Mouse (Mus musculus) liver, embryonic 11.5 days (tissue): ENCODE results near the gene Hbs1l. TPM values are rescaled to one million over a fixed set of nuclear protein-coding genes. Genes with fewer than 3 reads are reported as not detected.
A peak's percentile ranks its signal among the peaks of the same experiment; 100 is the strongest.

Experiments used
- ATAC-seq: fragments of 200-750 bp; cut with Nextera tagmentation; replicated peaks from 2 replicates; pipeline ENCODE4 v1.8.0; 2017; ENCODE audit warnings: moderate number of reproducible peaks, mild to moderate bottlenecking, moderate TSS enrichment, moderate library complexity; ENCODE audit not compliant: low FRiP score
- DNase-seq: peaks from one replicate; pipeline ENCODE4 v3.0.0-alpha.2; 2017; ENCODE audit warnings: low spot score
- H3K27ac ChIP-seq: fragments of 300-500 bp; sonication (generic); 2 replicates; pipeline ENCODE4 v1.5.1; 2014; ENCODE audit warnings: mild to moderate bottlenecking, low read depth, low read length, control low read depth
- H3K27me3 ChIP-seq: fragments of 300-500 bp; sonication (generic); replicated peaks from 2 replicates; pipeline ENCODE4 v1.6.1; 2014; ENCODE audit warnings: low read length, mixed read lengths; ENCODE audit not compliant: control insufficient read depth, insufficient read depth
- H3K36me3 ChIP-seq: fragments of 300-500 bp; sonication (generic); 2 replicates; pipeline ENCODE4 v1.6.1; 2014; ENCODE audit warnings: mild to moderate bottlenecking, low read length, moderate library complexity, mixed read lengths; ENCODE audit not compliant: control insufficient read depth, insufficient read depth
- H3K4me1 ChIP-seq: fragments of 300-500 bp; sonication (generic); replicated peaks from 2 replicates; pipeline ENCODE4 v1.6.1; 2014; ENCODE audit warnings: low read length, mixed read lengths; ENCODE audit not compliant: control insufficient read depth, insufficient read depth
- H3K4me2 ChIP-seq: fragments of 300-500 bp; sonication (generic); 2 replicates; pipeline ENCODE4 v1.6.1; 2014; ENCODE audit warnings: mild to moderate bottlenecking, control low read depth, moderate library complexity
- H3K4me3 ChIP-seq: fragments of 300-500 bp; sonication (generic); 2 replicates; pipeline ENCODE4 v1.5.1; 2014; ENCODE audit warnings: low read depth, low read length, control low read depth
- H3K9ac ChIP-seq: fragments of 300-500 bp; sonication (generic); 2 replicates; pipeline ENCODE4 v1.6.1; 2014; ENCODE audit warnings: low read depth, low read length, control low read depth
- H3K9me3 ChIP-seq: fragments of 300-500 bp; sonication (generic); 2 replicates; pipeline ENCODE4 v1.6.1; 2016; ENCODE audit warnings: low read length, inconsistent platforms, mixed read lengths; ENCODE audit not compliant: control insufficient read depth
- WGBS: fragments of 180-500 bp; shearing (Covaris S2); extraction: QIAGEN DNeasy Blood & Tissue Kit; methylation state at CpG from one replicate; pipeline ENCODE4 v1.1.7; 2014; 5-methylcytosine and 5-hydroxymethylcytosine counted together
- polyA plus RNA-seq: library from polyadenylated mRNA; unstranded; fragments of >200 nt; fragmentation: Nextera tagmentation; extraction: Ambion mirVana; gene quantifications from 2 replicates; pipeline ENCODE4 v1.2.1, GENCODE M21; 2014

Hbs1l gene
- 107 and 127 TPM in 2 replicates for polyA plus RNA-seq

- peak within 1 kb of the TSS; percentile 43 for H3K27ac ChIP-seq
- no peaks in the 10 kb centered on the region for H3K9me3 ChIP-seq
- WGBS, result under 1% methylated on average over 74 of the region's 81 CpGs
- peak; percentile 98 for ATAC-seq
- DNase-seq, result peak; percentile 90
- peaks cover 16% of the 10 kb centered on the region for H3K36me3 ChIP-seq
- peak within 1 kb of the TSS; percentile 83 for H3K4me2 ChIP-seq
- no peaks in the 10 kb centered on the region for H3K27me3 ChIP-seq
- H3K9ac ChIP-seq, result peak within 1 kb of the TSS; percentile 94
- H3K4me1 ChIP-seq, result peaks cover 7% of the 10 kb centered on the region
- peak within 1 kb of the TSS; percentile 95 for H3K4me3 ChIP-seq
These were observed at the start of gene Hbs1l for GRCm38 (mm10) chr10:21295759-21296621. Hbs1l (plus strand) TSS chr10:21295979.

- Histone ChIP-seq H3K27ac (no peak overlapping the region), H3K9ac (no peak overlapping the region), H3K4me1 (peaks cover 11% of the 10 kb centered on the region; the same call in 1 of the 2 replicates), H3K4me2 (no peak overlapping the region), H3K36me3 (no peaks in the 10 kb centered on the region), H3K4me3 (no peak overlapping the region), H3K9me3 (no peaks in the 10 kb centered on the region), H3K27me3 (no peaks in the 10 kb centered on the region)
- DNase-seq (no peak), ATAC-seq (no peak)
- 84% methylated on average over 4 of the region's 4 CpGs for WGBS
These were observed 47.2 kb upstream of the Hbs1l start for GRCm38 (mm10) chr10:21248556-21248955.

GRCm38 (mm10) chr10:21251881-21252534 lies 43.8 kb upstream of the Hbs1l start:
- Histone ChIP-seq H3K9ac (no peak overlapping the region), H3K27ac (no peak overlapping the region), H3K4me2 (no peak overlapping the region), H3K4me1 (peaks cover 3% of the 10 kb centered on the region; the same call in 1 of the 2 replicates), H3K36me3 (no peaks in the 10 kb centered on the region), H3K27me3 (no peaks in the 10 kb centered on the region), H3K9me3 (no peaks in the 10 kb centered on the region), H3K4me3 (no peak overlapping the region)
- DNase-seq (no peak), ATAC-seq (no peak)
- WGBS, result 63% methylated on average over 15 of the region's 15 CpGs

GRCm38 (mm10) chr10:21252800-21253199 lies 43.0 kb upstream of the Hbs1l start:
- ATAC-seq (no peak; the same call in 1 of the 2 replicates), DNase-seq (no peak)
- Histone ChIP-seq H3K27ac (no peak overlapping the region), H3K4me2 (no peak overlapping the region), H3K9ac (no peak overlapping the region), H3K27me3 (no peaks in the 10 kb centered on the region), H3K36me3 (no peaks in the 10 kb centered on the region), H3K4me3 (no peak overlapping the region), H3K9me3 (no peaks in the 10 kb centered on the region), H3K4me1 (peaks cover 3% of the 10 kb centered on the region; the same call in 1 of the 2 replicates)
- WGBS, result 81% methylated on average over 4 of the region's 4 CpGs

- no peak overlapping the region for H3K27ac ChIP-seq
- peaks cover 3% of the 10 kb centered on the region; the same call in 1 of the 2 replicates for H3K4me1 ChIP-seq
- H3K27me3 ChIP-seq, result no peaks in the 10 kb centered on the region
- H3K9me3 ChIP-seq, result no peaks in the 10 kb centered on the region
- no peak for DNase-seq
- no peak overlapping the region for H3K4me3 ChIP-seq
- no peak overlapping the region for H3K4me2 ChIP-seq
- peak; percentile 39 for ATAC-seq
- no peak overlapping the region for H3K9ac ChIP-seq
- H3K36me3 ChIP-seq, result no peaks in the 10 kb centered on the region
- 73% methylated on average over 12 of the region's 12 CpGs for WGBS
These were observed 41.3 kb upstream of the Hbs1l start for GRCm38 (mm10) chr10:21254266-21255140.

GRCm38 (mm10) chr10:21257244-21257643 lies 38.5 kb upstream of the Hbs1l start:
- Histone ChIP-seq H3K36me3 (no peaks in the 10 kb centered on the region), H3K9ac (no peak overlapping the region), H3K27me3 (no peaks in the 10 kb centered on the region), H3K4me1 (peaks cover 11% of the 10 kb centered on the region; the same call in 1 of the 2 replicates), H3K9me3 (no peaks in the 10 kb centered on the region), H3K4me3 (no peak overlapping the region), H3K4me2 (no peak overlapping the region), H3K27ac (no peak overlapping the region)
- 64% methylated on average over 5 of the region's 5 CpGs for WGBS
- ATAC-seq (0 out of 2 replicates have a peak, but pooled peaks have one; percentile 47), DNase-seq (no peak)

GRCm38 (mm10) chr10:21259649-21260048 lies 36.1 kb upstream of the Hbs1l start:
- Histone ChIP-seq H3K27me3 (no peaks in the 10 kb centered on the region), H3K4me2 (no peak overlapping the region), H3K4me3 (no peak overlapping the region), H3K27ac (peak overlapping the region; percentile 63), H3K9me3 (no peaks in the 10 kb centered on the region), H3K9ac (0 out of 2 replicates have a peak overlapping the region, but pooled peaks have one; percentile 34), H3K36me3 (no peaks in the 10 kb centered on the region), H3K4me1 (peaks cover 9% of the 10 kb centered on the region; the same call in 1 of the 2 replicates)
- DNase-seq (no peak), ATAC-seq (peak; percentile 87)
- WGBS, result 56% methylated on average over 2 of the region's 2 CpGs

GRCm38 (mm10) chr10:21265188-21265587 lies 30.6 kb upstream of the Hbs1l start:
- H3K27ac ChIP-seq, result no peak overlapping the region
- ATAC-seq (no peak), DNase-seq (no peak)
- H3K9me3 ChIP-seq, result no peaks in the 10 kb centered on the region
- no peaks in the 10 kb centered on the region for H3K36me3 ChIP-seq
- H3K4me1 ChIP-seq, result peaks cover 32% of the 10 kb centered on the region
- H3K4me2 ChIP-seq, result no peak overlapping the region
- 67% methylated on average over 11 of the region's 11 CpGs for WGBS
- H3K27me3 ChIP-seq, result no peaks in the 10 kb centered on the region
- H3K4me3 ChIP-seq, result no peak overlapping the region
- H3K9ac ChIP-seq, result no peak overlapping the region
